Mouse (Mus musculus): ENCODE data around the gene Gbp3. TPM values are rescaled to one million over a fixed set of nuclear protein-coding genes. Genes with fewer than 3 reads are reported as not detected.

Gene Gbp3
- total RNA-seq, 1 experiment from 2014 or later: 46.6 TPM

DNA sequence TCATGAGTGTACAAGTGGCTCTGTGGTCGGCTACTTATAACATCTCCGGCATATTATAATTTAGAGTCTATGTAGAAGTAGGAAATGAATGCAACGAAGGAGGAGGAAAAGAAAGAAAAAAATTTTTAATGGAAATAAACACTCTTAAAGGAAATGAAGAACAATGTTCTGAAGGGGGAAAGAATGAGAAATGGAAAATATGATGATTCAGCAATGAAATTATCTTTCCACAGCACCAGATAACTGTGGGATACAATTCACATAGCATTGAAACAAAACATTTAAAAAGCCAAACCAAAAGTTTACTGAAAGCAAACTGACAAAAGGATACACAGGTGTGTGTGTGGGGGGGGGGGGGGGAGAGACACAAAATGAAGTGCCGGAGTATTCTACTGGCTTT lies 23.2 kb downstream of the Gbp3 start:
- ATAC-seq (replicated peaks; ENCODE audit: low read depth, poor library complexity, severe bottlenecking): no peak

DNA sequence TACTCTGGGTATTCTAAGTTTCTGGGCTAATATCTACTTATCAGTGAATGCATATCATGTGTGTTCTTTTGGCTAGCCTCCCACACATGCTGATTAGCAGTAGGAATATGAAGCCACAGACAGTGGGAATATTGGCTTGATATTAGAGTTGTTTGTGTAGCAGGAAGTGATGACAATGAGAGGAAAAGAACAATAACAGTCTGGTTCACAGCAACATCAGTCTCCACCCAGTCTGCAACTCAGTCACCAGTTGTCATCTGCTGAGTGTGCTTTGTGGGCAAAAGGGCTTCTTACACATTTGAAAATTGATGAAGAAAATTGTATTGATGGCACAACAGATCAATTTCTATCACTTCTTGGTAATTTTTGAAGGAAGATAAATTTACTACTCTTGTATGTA lies 27.6 kb downstream of the Gbp3 start:
- no peak for ATAC-seq (replicated peaks; ENCODE audit: low read depth, poor library complexity, severe bottlenecking)

DNA sequence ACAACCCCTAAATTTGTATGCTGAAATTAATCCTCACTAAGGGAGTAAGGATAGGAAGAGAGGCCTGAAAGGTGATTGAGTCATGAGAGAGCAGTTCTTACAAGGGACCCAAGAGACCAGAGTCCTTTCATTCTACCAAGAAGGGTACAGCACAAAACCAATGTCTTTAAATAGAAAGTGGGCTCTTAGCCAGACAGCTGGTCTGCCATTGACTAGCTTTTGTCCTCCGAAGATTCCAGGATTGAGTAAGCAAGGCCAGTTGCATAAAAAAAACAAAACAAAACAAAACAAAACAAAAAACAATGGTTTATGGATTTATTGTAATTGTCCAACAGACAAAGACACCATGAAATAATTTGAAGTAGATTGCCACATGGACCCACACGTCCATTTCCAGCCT lies 29.1 kb downstream of the Gbp3 start:
- ATAC-seq (replicated peaks; ENCODE audit: low read depth, poor library complexity, severe bottlenecking): no peak

DNA sequence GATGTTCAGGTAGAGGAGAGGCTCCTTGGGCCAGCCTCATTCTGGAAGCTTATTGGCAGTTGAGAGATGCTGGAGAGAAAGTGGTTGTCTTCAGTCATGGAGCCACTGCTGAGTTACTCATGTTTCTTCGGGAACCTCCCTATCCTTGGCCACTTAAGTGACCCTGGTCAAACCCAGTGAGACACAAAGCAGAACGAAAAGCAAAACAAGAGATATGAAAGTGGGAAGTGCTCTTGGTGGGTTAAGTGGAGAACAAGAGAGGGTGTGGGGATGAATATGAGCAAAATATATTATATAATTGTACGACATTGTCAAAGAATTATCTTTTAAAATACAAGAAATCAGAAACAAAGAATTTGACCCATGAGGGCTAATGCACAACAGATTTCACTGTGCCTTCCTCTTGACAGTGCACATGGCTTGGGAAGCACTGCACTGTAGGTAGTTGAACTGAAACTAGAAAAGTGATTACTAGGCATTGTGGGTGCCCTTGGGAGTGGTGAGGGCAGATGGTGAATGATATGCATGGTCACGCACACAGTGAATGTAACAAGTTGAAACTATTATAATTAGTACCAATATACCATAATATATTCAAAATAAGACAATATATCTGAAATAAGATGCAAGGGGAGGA lies 30.7 kb downstream of the Gbp3 start:
- ATAC-seq (replicated peaks; ENCODE audit: low read depth, poor library complexity, severe bottlenecking): peak; percentile 66

DNA sequence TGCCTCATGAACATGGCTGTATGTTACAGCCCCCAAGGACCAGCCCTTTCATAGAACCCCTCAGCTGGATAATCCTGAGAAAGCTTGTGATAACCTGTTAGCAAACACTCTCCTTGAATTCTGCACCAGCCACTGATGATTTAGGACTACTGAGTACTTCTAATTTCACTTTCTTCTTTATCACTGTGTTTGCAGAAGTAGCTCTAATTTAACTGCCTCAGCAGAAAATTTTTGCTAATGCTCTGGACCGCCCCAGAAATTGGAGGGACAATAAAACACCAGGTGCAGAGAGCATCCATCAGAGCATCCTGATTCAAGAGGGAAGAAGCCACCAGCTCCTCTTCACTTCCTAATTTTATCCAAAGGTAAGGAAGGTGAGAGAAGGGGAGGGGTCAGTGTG lies 34.7 kb downstream of the Gbp3 start, which contains the start of gene Gbp2b:
Gene Gbp2b, plus strand, starts transcription at position 301 of the 400 bp plus-strand sequence.
- no peak for ATAC-seq (replicated peaks; ENCODE audit: low read depth, poor library complexity, severe bottlenecking)

DNA sequence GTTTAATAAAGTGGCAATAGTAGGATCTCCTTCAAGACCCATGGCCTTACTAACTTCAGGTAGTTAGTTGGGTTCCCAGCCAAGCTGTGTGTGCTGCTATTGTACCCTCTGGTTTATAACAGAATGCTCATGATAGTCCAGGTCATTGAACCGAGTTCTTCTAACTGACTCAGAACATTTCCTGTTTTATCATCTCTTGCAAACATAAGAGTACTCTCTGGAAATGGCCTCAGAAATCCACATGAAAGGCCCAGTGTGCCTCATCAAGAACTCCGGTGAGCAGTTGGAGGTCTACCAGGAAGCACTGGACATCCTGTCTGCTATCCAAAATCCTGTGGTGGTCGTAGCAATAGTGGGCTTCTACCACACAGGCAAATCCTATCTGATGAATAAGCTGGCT lies 38.1 kb downstream of the Gbp3 start:
- no peak for ATAC-seq (replicated peaks; ENCODE audit: low read depth, poor library complexity, severe bottlenecking)

DNA sequence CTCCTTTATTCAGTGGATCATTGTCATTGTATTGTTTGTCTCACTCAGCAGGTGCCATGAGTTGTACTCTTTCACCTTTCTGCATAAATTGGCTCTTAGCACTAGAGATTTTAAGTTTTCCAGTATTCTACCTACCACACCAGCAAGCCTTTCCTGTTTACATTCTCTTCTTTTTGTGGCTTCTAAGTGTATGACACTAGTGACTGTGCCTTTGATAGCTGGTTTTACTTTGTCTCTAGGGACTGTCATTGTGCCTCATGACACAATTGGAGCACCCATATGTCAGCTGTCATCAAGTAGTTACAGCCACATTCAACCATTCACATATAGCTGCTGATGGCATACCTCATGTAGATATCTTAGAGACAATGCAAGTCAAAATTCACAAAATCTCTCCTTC lies 41.8 kb downstream of the Gbp3 start:
- no peak for ATAC-seq (replicated peaks; ENCODE audit: low read depth, poor library complexity, severe bottlenecking)

DNA sequence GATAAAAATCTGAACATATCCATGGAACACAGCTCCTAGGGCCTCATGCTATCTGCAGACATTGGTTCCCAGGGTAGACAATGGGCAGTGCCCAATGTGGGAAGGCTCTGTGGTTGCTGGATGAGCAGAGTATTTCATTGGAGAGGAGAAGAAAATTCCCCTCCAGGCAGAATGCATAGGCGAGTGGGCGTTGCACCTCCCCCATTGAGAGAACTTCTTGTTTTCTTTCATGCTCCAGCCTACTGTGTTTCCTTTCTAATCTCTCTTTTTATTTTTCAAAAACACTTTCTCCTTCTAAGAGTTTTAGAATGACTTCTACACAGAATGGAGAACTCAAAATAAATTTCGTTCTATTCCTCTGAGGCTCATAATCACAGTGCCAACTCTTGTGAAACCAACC lies 58.8 kb downstream of the Gbp3 start:
- no peak for ATAC-seq (replicated peaks; ENCODE audit: low read depth, poor library complexity, severe bottlenecking)

DNA sequence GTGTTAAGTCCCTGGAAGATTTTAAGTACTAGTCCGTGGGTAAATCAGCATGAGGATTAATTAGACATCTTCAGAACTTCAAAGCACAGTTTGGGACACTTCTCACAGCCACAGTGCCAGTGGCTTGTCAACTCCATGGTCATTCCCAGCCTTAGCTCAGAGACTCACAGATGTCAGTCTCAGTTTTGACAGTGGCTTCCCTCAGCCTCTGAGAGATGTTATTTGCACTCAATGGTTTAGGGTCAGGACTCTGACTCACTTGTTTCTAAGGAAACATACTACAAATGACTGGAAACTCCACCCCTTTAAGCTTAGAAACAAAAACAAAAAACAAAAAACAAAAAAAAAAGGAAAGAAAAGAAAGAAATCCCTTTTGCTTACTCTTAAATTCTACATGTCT lies 59.8 kb downstream of the Gbp3 start:
- peak; percentile 39; the same call in 1 of the 2 replicates for ATAC-seq (replicated peaks; ENCODE audit: low read depth, poor library complexity, severe bottlenecking)

DNA sequence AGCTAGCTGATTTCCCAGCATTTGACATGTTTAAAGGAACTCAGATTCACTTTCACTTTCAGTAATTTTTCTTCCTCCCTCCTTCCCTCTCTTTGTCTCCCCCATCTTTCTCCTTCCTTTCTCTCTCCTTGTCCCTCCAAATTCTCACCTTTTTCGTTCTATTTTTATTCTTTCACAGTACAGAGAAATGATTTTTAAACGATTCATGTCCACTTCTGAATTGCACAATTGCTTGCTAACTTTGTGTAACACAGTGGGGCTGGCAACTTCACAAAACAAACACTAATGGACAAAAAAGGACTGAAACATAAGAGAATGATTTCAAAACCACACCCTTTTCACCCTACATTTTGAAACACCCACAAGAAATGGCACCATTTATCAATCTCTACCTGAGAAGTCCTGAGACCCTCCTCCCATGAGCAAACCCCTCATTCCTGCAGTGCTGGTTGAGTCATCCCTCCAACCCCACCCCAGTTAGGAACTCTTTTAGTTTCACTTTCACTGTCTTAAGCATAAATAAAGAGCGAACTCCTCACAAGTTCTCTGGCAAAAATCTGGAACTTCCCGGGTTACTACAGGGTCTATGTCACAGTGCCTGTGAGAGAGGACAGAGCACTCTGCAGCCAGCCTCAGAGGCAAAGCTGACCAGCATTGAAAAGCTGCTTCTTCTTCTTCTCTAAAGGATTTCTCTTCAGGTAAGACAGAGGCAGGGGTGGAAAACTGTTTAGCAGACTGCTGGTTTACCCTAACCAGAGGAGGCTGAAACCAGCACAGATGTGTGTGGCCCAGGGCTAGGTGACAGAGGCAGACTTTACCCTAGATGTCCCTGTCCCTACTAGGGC lies 60.5 kb downstream of the Gbp3 start, which contains the start of gene Gbp2:
Gene Gbp2, plus strand, starts transcription at position 492 of the 845 bp plus-strand sequence.
- ATAC-seq (replicated peaks; ENCODE audit: low read depth, poor library complexity, severe bottlenecking): peak; percentile 56

DNA sequence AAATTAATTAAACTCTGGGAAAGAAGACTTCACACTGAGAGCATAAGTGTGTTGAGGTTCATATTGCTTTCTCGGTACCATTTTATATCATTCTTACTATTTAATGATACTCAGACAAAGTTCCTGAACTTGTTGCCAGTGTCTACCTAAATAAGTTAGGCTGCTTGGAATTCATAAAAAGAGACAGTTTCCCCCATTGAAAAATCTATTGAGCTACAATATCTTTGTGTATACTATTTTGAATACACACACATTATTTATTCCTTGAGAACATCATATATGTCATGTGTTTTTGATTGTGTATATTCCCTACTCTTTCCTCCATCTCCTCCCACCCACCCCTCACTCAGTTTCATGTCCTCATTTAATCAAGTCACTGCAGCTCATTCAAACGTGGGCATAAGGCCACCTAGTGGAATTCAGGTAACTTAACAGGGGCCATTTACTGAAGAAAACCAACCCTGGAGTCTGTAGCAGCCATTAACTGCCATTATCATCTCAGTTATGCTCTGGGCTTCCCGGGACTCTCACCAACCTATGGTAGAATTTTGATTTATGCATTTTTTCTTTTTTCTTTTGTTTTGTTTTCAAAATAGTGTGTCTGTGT lies 61.2 kb downstream of the Gbp3 start:
- ATAC-seq (replicated peaks; ENCODE audit: low read depth, poor library complexity, severe bottlenecking): peak; percentile 83

Other genes with a start within 250 kb of the Gbp3 start
- gene Pdlim5, start 164.3 kb upstream of the Gbp3 start, total RNA-seq (2017): 17.2 and 18.5 TPM in 2 replicates
- gene Gbp5, start 66.0 kb upstream of the Gbp3 start, total RNA-seq (2017): 8.4 and 10.4 TPM in 2 replicates
- gene Gbp7, start 29.7 kb upstream of the Gbp3 start, total RNA-seq (2017): 38.9 and 39.1 TPM in 2 replicates
- gene Gbp2b, start 34.8 kb downstream of the Gbp3 start, total RNA-seq (2017): not detected in 2 replicates
- 16.2 and 19.8 TPM in 2 replicates for gene Gbp2, start 60.6 kb downstream of the Gbp3 start, total RNA-seq (2017)
- gene Kyat3, start 141.0 kb downstream of the Gbp3 start, total RNA-seq (2017): 16.5 and 18.5 TPM in 2 replicates
- 126 and 132 TPM in 2 replicates for gene Gtf2b, start 205.0 kb downstream of the Gbp3 start, total RNA-seq (2017)